Comparison of ENCODE assay signal across 8 mouse cellular contexts in the genomic region with DNA sequence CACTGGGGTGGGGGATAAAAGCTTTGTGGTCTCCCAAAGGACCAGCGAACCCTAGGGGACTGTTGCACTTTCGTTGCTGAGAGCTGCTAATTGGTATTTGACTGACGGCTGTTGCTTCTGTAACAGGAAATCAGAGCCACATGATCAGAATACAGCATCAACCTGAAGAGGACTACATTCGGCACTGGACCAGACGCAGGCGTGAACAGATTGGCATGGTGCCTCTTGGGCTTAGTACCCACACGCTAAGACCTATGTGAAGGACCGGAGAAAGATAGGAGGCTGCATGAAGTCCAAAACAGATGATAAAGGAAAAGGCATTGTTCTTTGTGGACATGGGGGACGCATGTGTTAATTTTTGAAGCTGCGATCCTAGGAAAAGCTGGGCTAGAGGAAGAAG. TPM values are rescaled to one million over a fixed set of nuclear protein-coding genes. Genes with fewer than 3 reads are reported as not detected.
DNase-seq lines count a peak whose midpoint lies in the region; ATAC-seq and TF ChIP-seq lines count a peak whose summit lies in the region.

No protein-coding gene starts in this region.

- H3K4me3 ChIP-seq in lung, postnatal 0 days (ENCODE audit: low read depth, low read length), result no peak overlapping the region
- peak overlapping the region; percentile 86 for H3K4me3 ChIP-seq in forebrain, embryonic 15.5 days
- H3K4me3 ChIP-seq in neural tube, embryonic 12.5 days, result peak overlapping the region; percentile 83; the same call in 1 of the 2 replicates
- H3K4me3 ChIP-seq in kidney, adult 2 months (ENCODE audit: insufficient read depth, low read depth, low read length), result no peak overlapping the region

- no peak overlapping the region for H3K9ac ChIP-seq in lung, postnatal 0 days (replicated peaks; ENCODE audit: low read depth)
- H3K9ac ChIP-seq in forebrain, embryonic 15.5 days (replicated peaks), result peak overlapping the region; percentile 99
- H3K9ac ChIP-seq in neural tube, embryonic 12.5 days, result peak overlapping the region; percentile 90

- H3K4me1 ChIP-seq in lung, postnatal 0 days (ENCODE audit: insufficient read depth, low read depth, low read length), result 0 out of 2 replicates have a peak, but pooled peaks cover 3% of the 10 kb centered on the region
- H3K4me1 ChIP-seq in forebrain, embryonic 15.5 days, result peaks cover 39% of the 10 kb centered on the region
- H3K4me1 ChIP-seq in neural tube, embryonic 12.5 days, result peaks cover 23% of the 10 kb centered on the region
- no peaks in the 10 kb centered on the region for H3K4me1 ChIP-seq in kidney, adult 2 months (ENCODE audit: control insufficient read depth, insufficient read depth, low read length)

- ATAC-seq in lung, postnatal 0 days, result no peak
- ATAC-seq in forebrain, embryonic 15.5 days (replicated peaks), result peak; percentile 47
- peak; percentile 66 for ATAC-seq in neural tube, embryonic 12.5 days (ENCODE audit: low FRiP score, low read depth)
- no peak for ATAC-seq in activated CD4-positive, CD25-positive, alpha-beta regulatory T cell, adult 4 months

- no peak for TF ChIP-seq CTCF in lung, postnatal 0 days (IDR thresholded peaks at IDR 0.05)
- no peak for TF ChIP-seq CTCF in kidney, adult 2 months (conservative IDR thresholded peaks at IDR 0.05; ENCODE audit: insufficient read depth, insufficient read length, low read depth, low read length)

- H3K27me3 ChIP-seq in lung, postnatal 0 days (replicated peaks; ENCODE audit: insufficient read depth, low read length), result peaks cover 24% of the 10 kb centered on the region
- H3K27me3 ChIP-seq in forebrain, embryonic 15.5 days, result no peaks in the 10 kb centered on the region
- H3K27me3 ChIP-seq in neural tube, embryonic 12.5 days (replicated peaks), result 0 out of 2 replicates have a peak, but pooled peaks cover 3% of the 10 kb centered on the region
- no peaks in the 10 kb centered on the region for H3K27me3 ChIP-seq in kidney, adult 2 months (replicated peaks; ENCODE audit: control insufficient read depth, insufficient read depth, low read length)

- H3K4me2 ChIP-seq in lung, postnatal 0 days (replicated peaks; ENCODE audit: low read depth, low read length), result peak overlapping the region; percentile 90
- peak overlapping the region; percentile 92 for H3K4me2 ChIP-seq in forebrain, embryonic 15.5 days (replicated peaks)
- H3K4me2 ChIP-seq in neural tube, embryonic 12.5 days (replicated peaks), result peak overlapping the region; percentile 84

- H3K27ac ChIP-seq in lung, postnatal 0 days (ENCODE audit: low read length), result no peak overlapping the region
- H3K27ac ChIP-seq in forebrain, embryonic 15.5 days (replicated peaks), result peak overlapping the region; percentile 98
- H3K27ac ChIP-seq in neural tube, embryonic 12.5 days, result peak overlapping the region; percentile 64; the same call in 1 of the 2 replicates
- no peak overlapping the region for H3K27ac ChIP-seq in kidney, adult 2 months (ENCODE audit: insufficient read depth, low read depth, low read length)

- no peaks in the 10 kb centered on the region for H3K36me3 ChIP-seq in lung, postnatal 0 days (ENCODE audit: insufficient read depth, low read length)
- H3K36me3 ChIP-seq in forebrain, embryonic 15.5 days, result no peaks in the 10 kb centered on the region
- H3K36me3 ChIP-seq in neural tube, embryonic 12.5 days, result no peaks in the 10 kb centered on the region
- no peaks in the 10 kb centered on the region for H3K36me3 ChIP-seq in kidney, adult 2 months (ENCODE audit: control insufficient read depth, insufficient read depth, low read length)

- no peak for TF ChIP-seq EP300 in lung, postnatal 0 days (IDR thresholded peaks at IDR 0.05)

- DNase-seq in lung, postnatal 0 days (ENCODE audit: low spot score), result no peak
- DNase-seq in lung, adult 18-20 months, result no peak
- peak; percentile 48 to 60 for DNase-seq in left cerebral cortex, adult 8-10 months (ENCODE audit: low spot score in 2 of 2)
- no peak for DNase-seq in thymus, postnatal 4 days
- DNase-seq in kidney, adult 2 months, result no peak

- no peak for TF ChIP-seq POLR2A in kidney, adult 2 months (IDR thresholded peaks at IDR 0.05; ENCODE audit: low read depth, low read length)

- H3K9me3 ChIP-seq in lung, postnatal 0 days (ENCODE audit: low read length), result no peaks in the 10 kb centered on the region
- no peaks in the 10 kb centered on the region for H3K9me3 ChIP-seq in forebrain, embryonic 15.5 days
- H3K9me3 ChIP-seq in neural tube, embryonic 12.5 days, result no peaks in the 10 kb centered on the region

- WGBS in lung, postnatal 0 days, result 30% methylated on average over 10 of the region's 10 CpGs
- 7% methylated on average over 10 of the region's 10 CpGs for WGBS in forebrain, embryonic 15.5 days
- 28% methylated on average over 10 of the region's 10 CpGs for WGBS in neural tube, embryonic 12.5 days
- 45% methylated on average over 10 of the region's 10 CpGs for WGBS in kidney, adult 2 months

RNA-seq across cellular contexts. Expression of a gene that starts 4.5 kb away (rescaled TPM):
- polyA plus RNA-seq in lung, postnatal 0 days (2015; fragmentation: Nextera tagmentation; extraction: Ambion mirVana), result 0.17 and 0.26 TPM in 2 replicates
- 51.1 and 54.6 TPM in 2 replicates for polyA plus RNA-seq in forebrain, embryonic 15.5 days (2015; fragmentation: Nextera tagmentation; extraction: Ambion mirVana)
- total RNA-seq in left cerebral cortex, adult 8-10 months (2022), result 10 to 100 TPM; 38.0 to 42.7 (median 40.8) TPM
- 31.1 and 34.7 TPM in 2 replicates for polyA plus RNA-seq in neural tube, embryonic 12.5 days (2016; fragmentation: Nextera tagmentation; extraction: Ambion mirVana)
- not detected for polyA plus RNA-seq in activated CD4-positive, CD25-positive, alpha-beta regulatory T cell, adult 4 months (2017; shearing (Covaris generic))
- polyA plus RNA-seq in kidney, adult 2 months (2012; rRNA removed), result 0.08 and 0.11 TPM in 2 replicates

Comparison
In these comparisons a context has a peak if more than half of its experiments do, and no peak if none do; other contexts are left out.
1. ATAC-seq: peak in forebrain, embryonic 15.5 days (single experiment) and neural tube, embryonic 12.5 days (single experiment); none in lung, postnatal 0 days (single experiment) and activated CD4-positive, CD25-positive, alpha-beta regulatory T cell, adult 4 months (single experiment).
2. DNase-seq: peak in left cerebral cortex, adult 8-10 months (2 of 2); none in lung, postnatal 0 days (single experiment), lung, adult 18-20 months (0 of 2), thymus, postnatal 4 days (single experiment) and kidney, adult 2 months (single experiment).
3. H3K27ac ChIP-seq: peak in forebrain, embryonic 15.5 days (single experiment) and neural tube, embryonic 12.5 days (single experiment); none in lung, postnatal 0 days (single experiment) and kidney, adult 2 months (single experiment).
4. H3K4me3 ChIP-seq: peak in forebrain, embryonic 15.5 days (single experiment) and neural tube, embryonic 12.5 days (single experiment); none in lung, postnatal 0 days (single experiment) and kidney, adult 2 months (single experiment).
5. RNA of a gene that starts 4.5 kb away (polyA plus RNA-seq): 51.1 to 54.6 TPM in forebrain, embryonic 15.5 days and 31.1 to 34.7 TPM in neural tube, embryonic 12.5 days; 0.17 to 0.26 TPM in lung, postnatal 0 days, 0.08 to 0.11 TPM in kidney, adult 2 months and not detected in activated CD4-positive, CD25-positive, alpha-beta regulatory T cell, adult 4 months; every median in the first group is over 10 times any median in the second.
6. Peak in every context shown above with its lines, with median percentiles within 50 percentile points of each other: H3K4me2 ChIP-seq.